Mouse (Mus musculus) midbrain, embryonic 13.5 days (tissue): ENCODE data around the gene Sv2b. TPM values are rescaled to one million over a fixed set of nuclear protein-coding genes. Genes with fewer than 3 reads are reported as not detected.
"Not testable (repeated sequence)": the region's sequence is repeated elsewhere in the genome, so short reads cannot be mapped to it uniquely, and the experiment has no call there.

Source experiments
- ATAC-seq: fragments of 200-750 bp; cut with Nextera tagmentation; 2 replicates; pipeline ENCODE4 v1.8.0; 2017; ENCODE audit warnings: mild to moderate bottlenecking, moderate TSS enrichment, moderate library complexity
- H3K27ac ChIP-seq: fragments of 300-500 bp; sonication (generic); 2 replicates; pipeline ENCODE4 v1.5.1; 2015; ENCODE audit warnings: inconsistent platforms, mild to moderate bottlenecking, moderate library complexity
- H3K27me3 ChIP-seq: fragments of 300-500 bp; sonication (generic); 2 replicates; pipeline ENCODE4 v1.6.1; 2015; ENCODE audit warnings: mild to moderate bottlenecking, inconsistent platforms
- H3K36me3 ChIP-seq: fragments of 300-500 bp; sonication (generic); 2 replicates; pipeline ENCODE4 v1.6.1; 2015; ENCODE audit warnings: mild to moderate bottlenecking, inconsistent platforms
- H3K4me1 ChIP-seq: fragments of 300-500 bp; sonication (generic); replicated peaks from 2 replicates; pipeline ENCODE4 v1.6.1; 2015; ENCODE audit warnings: inconsistent platforms
- H3K4me2 ChIP-seq: fragments of 300-500 bp; sonication (generic); replicated peaks from 2 replicates; pipeline ENCODE4 v1.6.1; 2015; ENCODE audit warnings: moderate library complexity, mild to moderate bottlenecking, inconsistent platforms
- H3K4me3 ChIP-seq: fragments of 300-500 bp; sonication (generic); replicated peaks from 2 replicates; pipeline ENCODE4 v1.5.1; 2015; ENCODE audit warnings: mild to moderate bottlenecking, inconsistent platforms
- H3K9ac ChIP-seq: fragments of 300-500 bp; sonication (generic); replicated peaks from 2 replicates; pipeline ENCODE4 v1.6.1; 2015; ENCODE audit warnings: mild to moderate bottlenecking, inconsistent platforms
- H3K9me3 ChIP-seq: fragments of 300-500 bp; sonication (generic); 2 replicates; pipeline ENCODE4 v1.6.1; 2016; ENCODE audit warnings: mild to moderate bottlenecking, inconsistent platforms
- WGBS: fragments of 180-500 bp; shearing (Covaris S2); methylation state at CpG from one replicate; pipeline ENCODE4 v1.1.7; 2015; 5-methylcytosine and 5-hydroxymethylcytosine counted together
- polyA plus RNA-seq: library from polyadenylated mRNA; unstranded; fragments of >200 nt; fragmentation: Nextera tagmentation; extraction: Ambion mirVana; gene quantifications from 2 replicates; pipeline ENCODE4 v1.2.1, GENCODE M21; 2015

Gene Sv2b
- polyA plus RNA-seq, 1 experiment from 2014 or later: 4.2 TPM

DNA sequence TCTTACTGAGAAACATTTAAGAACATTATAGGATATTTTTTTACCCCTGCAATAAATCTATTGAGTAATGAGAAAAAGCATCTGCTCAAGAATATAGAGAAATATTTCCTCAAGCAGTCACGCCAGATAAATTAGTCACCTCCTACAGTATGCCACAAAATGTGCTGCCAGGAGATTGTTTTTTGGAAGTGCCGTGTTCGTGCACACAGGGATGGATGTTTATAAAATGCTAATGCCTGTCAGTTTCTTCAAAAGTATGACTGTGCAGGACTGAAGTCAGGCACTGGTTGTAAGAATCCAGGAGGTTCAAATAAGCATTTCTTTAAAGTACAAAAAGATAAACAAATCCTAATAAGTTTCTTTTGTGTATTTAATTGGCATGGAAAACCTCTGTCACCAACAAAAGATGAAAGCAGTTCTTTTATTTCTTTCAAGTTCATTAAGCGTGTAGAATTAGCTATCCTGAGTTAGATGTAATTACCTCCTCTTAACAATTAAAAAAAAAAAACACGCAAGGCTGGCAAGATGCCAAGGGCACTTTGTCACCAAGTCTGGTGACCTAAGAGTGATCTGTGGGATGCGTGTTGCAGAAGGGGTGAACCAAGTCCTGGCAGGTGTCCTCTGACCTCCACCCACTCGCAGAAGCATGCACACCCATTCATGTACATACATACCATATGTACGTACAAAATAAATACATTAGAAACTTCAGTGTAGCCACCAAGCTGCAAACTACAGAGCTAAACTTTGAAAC, 68.1 kb downstream of the Sv2b start:
- no peaks in the 10 kb centered on the region for H3K9me3 ChIP-seq
- 37% methylated on average over 8 of the region's 8 CpGs for WGBS
- H3K9ac ChIP-seq: no peak overlapping the region
- no peak overlapping the region for H3K4me3 ChIP-seq
- no peak for ATAC-seq
- no peak overlapping the region for H3K4me2 ChIP-seq
- H3K4me1 ChIP-seq: no peaks in the 10 kb centered on the region
- H3K27me3 ChIP-seq: no peaks in the 10 kb centered on the region
- H3K36me3 ChIP-seq: no peaks in the 10 kb centered on the region
- no peak overlapping the region for H3K27ac ChIP-seq

DNA sequence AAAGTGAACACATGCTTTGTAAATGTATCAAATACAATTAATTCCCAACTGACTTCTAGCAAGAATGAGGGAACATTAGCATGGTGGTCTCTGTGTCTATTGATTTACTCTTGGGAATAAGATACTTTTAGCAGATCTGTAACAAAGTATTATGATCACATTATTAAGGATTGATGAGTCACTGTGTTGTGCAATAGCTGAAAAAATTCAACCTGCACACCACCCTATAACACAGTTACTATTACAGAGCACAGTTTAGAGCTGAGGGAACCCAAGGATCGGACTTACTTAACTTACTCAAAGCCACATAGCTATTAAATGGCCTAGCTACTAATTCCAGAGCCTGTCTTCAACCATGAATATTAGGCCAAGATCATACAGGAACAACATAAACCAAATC, 72.7 kb downstream of the Sv2b start:
- H3K4me3 ChIP-seq: no peak overlapping the region
- WGBS: 93% methylated on average over 1 of the region's 1 CpGs

DNA sequence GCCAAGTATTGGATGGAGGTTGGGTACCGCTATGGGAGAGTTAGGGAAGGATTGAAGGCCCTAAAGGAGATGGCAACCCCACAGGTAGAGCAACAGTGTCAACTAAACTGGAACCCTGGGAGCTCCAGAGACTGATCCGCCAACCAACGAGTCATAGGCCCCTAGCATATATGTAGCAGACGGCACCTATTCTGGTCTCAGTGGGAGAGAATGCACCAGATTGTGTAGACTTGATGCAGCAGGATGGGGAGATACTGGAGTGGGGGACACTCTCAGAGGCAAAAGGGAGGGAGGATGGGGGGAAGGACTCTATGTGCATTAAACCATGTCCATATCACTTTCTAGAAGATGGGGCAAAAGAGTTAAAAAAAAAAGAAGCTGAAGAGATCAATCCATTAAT, 84.9 kb downstream of the Sv2b start:
- Histone ChIP-seq H3K4me3 (no peak overlapping the region), H3K27ac (no peak overlapping the region), H3K27me3 (no peaks in the 10 kb centered on the region), H3K9me3 (peaks cover 5% of the 10 kb centered on the region; the same call in 1 of the 2 replicates), H3K9ac (no peak overlapping the region), H3K4me2 (no peak overlapping the region), H3K36me3 (no peaks in the 10 kb centered on the region), H3K4me1 (no peaks in the 10 kb centered on the region)
- ATAC-seq: no peak
- 96% methylated on average over 4 of the region's 4 CpGs for WGBS

More for the DNA sequence above, 72.7 kb downstream of the Sv2b start:
- Histone ChIP-seq H3K4me2 (no peak overlapping the region), H3K36me3 (no peaks in the 10 kb centered on the region), H3K9ac (no peak overlapping the region), H3K9me3 (no peaks in the 10 kb centered on the region), H3K4me1 (no peaks in the 10 kb centered on the region), H3K27me3 (no peaks in the 10 kb centered on the region), H3K27ac (no peak overlapping the region)
- ATAC-seq: no peak

DNA sequence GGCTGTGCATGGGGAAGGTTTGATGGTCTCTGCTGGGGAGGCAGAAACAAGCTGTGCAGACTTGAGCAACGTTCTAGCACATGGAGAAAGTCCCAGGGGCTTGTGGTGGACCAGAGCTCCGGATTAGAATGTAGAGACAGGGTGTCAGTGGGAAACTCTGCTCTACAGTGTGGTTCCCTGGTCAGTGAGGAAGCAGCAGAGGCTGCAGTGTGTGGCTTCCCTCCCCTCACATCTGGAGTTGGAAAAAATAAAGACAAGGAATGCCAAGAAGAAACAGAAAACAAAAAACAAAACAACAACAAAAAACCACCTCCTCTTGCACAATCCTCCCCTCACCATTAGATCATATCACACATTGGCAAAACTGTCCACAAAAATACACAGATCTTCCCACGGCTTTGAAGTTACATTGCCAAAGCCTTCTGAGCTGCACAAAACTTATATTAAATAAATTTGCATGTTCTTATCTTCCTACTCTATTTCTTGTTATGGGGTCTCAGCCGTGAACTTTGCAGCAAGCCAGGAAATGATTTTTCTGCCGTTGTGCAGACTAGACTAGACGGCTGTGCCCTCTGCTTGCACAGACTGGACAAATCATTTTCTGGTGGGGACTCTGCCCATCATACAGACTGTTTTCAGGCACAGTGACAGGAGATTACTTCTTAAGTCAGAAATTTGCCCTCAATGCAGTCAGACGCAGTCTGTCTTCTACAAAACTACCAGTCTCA, 86.2 kb downstream of the Sv2b start:
- Histone ChIP-seq H3K4me1 (no peaks in the 10 kb centered on the region), H3K4me3 (no peak overlapping the region), H3K4me2 (no peak overlapping the region), H3K9ac (no peak overlapping the region), H3K36me3 (no peaks in the 10 kb centered on the region), H3K9me3 (peaks cover 5% of the 10 kb centered on the region; the same call in 1 of the 2 replicates), H3K27ac (no peak overlapping the region), H3K27me3 (no peaks in the 10 kb centered on the region)
- 85% methylated on average over 7 of the region's 7 CpGs for WGBS
- no peak for ATAC-seq

DNA sequence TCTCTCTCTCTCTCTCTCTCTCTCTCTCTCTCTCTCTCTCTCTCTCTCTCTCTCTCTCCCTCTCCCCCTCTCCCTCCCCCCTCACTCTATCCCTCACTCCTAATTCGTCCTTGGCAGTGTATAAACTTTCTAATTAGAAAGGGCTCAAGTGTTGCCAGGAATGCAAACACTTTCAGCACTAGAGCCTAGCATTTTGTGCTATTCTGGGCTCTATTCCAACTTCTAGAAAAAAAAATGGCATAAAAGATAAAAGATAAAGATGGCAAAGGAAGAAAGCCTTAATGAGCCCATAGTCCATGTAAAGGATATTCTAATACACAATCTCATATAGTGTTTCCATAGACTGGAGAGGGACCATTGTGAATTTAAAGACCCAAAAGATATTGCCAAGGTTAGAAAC, 88.3 kb downstream of the Sv2b start:
- H3K4me3 ChIP-seq: no peak overlapping the region
- whole genome bisulfite sequencing: 38% methylated on average over 1 of the region's 1 CpGs
- no peaks in the 10 kb centered on the region for H3K4me1 ChIP-seq
- peaks cover 5% of the 10 kb centered on the region; the same call in 1 of the 2 replicates for H3K9me3 ChIP-seq
- ATAC-seq: no peak
- H3K36me3 ChIP-seq: no peaks in the 10 kb centered on the region
- no peak overlapping the region for H3K9ac ChIP-seq
- no peak overlapping the region for H3K27ac ChIP-seq
- H3K4me2 ChIP-seq: no peak overlapping the region
- no peaks in the 10 kb centered on the region for H3K27me3 ChIP-seq

DNA sequence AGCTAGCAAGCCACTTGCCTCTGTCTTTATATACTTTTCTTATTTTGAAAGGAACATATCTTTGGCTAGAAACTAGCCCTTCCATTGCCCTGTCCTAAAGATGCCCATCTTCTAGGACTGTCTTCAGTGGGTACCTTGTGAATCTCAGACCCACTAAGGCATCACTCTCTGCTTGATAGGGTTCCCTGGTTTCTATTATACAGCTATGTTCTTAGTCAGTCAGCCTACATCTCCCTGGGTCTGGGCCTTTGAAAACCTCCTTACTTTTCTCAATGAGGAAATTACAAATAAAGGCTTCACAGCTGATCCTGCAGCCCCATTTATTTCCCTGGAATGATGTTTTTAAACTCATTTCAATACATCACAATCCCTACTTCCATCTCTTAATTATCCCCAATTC, 88.8 kb downstream of the Sv2b start:
- Histone ChIP-seq H3K36me3 (no peaks in the 10 kb centered on the region), H3K9me3 (peaks cover 5% of the 10 kb centered on the region; the same call in 1 of the 2 replicates), H3K4me2 (no peak overlapping the region), H3K27ac (no peak overlapping the region), H3K9ac (no peak overlapping the region), H3K27me3 (no peaks in the 10 kb centered on the region), H3K4me3 (no peak overlapping the region), H3K4me1 (no peaks in the 10 kb centered on the region)
- ATAC-seq: no peak

DNA sequence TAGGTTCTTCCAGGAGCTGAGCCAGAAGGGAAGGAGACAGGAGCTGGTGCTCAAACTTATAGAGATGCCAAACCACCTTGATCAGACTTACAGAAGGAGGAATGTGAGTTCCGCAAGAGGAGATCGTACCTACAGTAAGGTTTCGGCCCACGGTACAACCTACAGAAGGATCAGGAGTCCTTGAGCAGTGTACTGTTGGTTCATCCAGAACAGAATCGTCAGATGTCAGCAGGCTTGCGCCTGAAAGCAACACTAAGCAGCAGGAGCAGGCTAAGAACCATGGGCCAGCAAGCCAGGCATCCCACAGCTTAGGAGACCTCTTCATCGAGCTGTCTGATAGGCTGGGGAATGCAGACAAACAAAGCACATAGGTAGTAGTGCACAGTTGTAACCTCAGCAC, 92.9 kb downstream of the Sv2b start:
- Histone ChIP-seq H3K4me1 (no peaks in the 10 kb centered on the region), H3K9ac (no peak overlapping the region), H3K4me3 (no peak overlapping the region), H3K27ac (no peak overlapping the region), H3K9me3 (peaks cover 5% of the 10 kb centered on the region; the same call in 1 of the 2 replicates), H3K4me2 (no peak overlapping the region), H3K27me3 (no peaks in the 10 kb centered on the region), H3K36me3 (no peaks in the 10 kb centered on the region)
- no peak for ATAC-seq
- 89% methylated on average over 7 of the region's 7 CpGs for WGBS

DNA sequence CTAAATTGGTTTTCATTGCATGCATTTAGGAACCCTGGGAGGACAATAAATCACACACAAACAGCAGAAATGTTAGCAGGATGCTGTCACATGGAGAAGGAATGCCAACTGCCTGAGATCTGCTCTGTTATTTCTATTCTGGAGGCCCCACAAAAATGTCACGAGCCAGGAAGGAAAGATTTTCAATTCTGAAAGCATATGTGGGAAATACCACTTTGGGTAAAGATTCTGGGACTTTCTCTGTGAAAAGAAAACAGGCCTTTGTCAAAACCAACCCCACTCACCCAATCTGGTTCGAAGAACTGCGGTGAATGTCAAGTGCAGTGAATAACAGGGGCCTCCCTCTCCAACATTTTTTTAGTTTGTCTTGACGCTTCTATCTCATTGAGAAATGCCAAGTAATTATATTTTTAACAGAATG, 99.8 kb downstream of the Sv2b start:
- no peak overlapping the region for H3K27ac ChIP-seq
- no peaks in the 10 kb centered on the region for H3K9me3 ChIP-seq
- H3K4me2 ChIP-seq: no peak overlapping the region
- ATAC-seq: no peak
- WGBS: 56% methylated on average over 4 of the region's 4 CpGs
- no peaks in the 10 kb centered on the region for H3K36me3 ChIP-seq
- no peak overlapping the region for H3K9ac ChIP-seq
- H3K27me3 ChIP-seq: no peaks in the 10 kb centered on the region
- no peaks in the 10 kb centered on the region for H3K4me1 ChIP-seq
- H3K4me3 ChIP-seq: no peak overlapping the region

DNA sequence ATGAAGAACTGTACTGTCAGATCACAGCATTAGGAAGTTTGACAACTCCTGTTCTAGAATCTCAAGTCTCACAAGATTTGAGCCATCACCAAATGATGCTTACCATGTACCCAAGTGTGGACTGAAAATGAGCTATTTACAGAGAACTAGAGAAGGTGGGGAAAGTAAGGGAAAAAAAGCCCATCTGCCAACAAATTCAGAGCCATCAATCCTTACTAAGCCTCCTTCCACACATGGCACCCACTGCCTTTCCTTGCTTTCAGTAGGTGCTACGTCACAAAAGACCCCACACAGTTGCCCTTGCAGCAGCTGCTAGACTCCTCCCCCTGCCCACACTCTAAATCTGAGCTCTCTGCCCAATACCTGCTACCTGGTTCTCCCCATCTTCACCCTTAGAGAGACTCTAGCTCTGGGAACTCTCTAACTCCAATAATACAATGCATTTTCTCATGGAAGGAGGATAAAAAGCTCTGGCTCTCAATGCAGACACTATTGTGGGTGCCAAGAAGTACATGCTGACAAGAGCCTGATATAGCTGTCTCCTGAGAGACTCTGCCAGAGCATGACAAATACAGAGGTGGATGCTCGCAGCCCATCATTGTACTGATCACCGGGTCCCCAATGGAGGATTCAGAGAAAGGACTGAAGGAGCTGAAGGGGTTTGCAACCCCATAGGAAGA, 101.0 kb downstream of the Sv2b start:
- WGBS: 60% methylated on average over 3 of the region's 3 CpGs

DNA sequence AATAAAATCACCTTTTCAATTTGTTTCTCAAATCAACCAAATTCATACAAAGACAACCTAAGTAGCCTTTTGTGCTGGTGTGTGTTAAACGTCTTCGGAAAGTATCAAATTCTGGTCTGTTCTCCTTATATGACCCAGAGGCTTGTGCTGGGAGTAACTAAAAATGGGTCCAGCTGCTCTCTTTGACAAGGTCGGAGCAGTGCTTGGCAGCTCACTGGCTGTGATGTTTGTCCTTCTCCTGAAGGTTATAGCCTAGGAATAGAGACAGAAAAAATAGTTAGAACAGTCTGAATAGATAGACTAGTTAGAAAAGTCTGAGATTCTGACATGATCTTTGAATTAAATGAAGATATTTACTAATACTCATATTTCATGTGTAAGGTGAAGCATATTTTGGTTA, 102.4 kb downstream of the Sv2b start:
- ATAC-seq: no peak
- Histone ChIP-seq H3K27me3 (no peaks in the 10 kb centered on the region), H3K9me3 (no peaks in the 10 kb centered on the region), H3K27ac (no peak overlapping the region), H3K9ac (no peak overlapping the region), H3K4me2 (no peak overlapping the region), H3K36me3 (no peaks in the 10 kb centered on the region), H3K4me1 (no peaks in the 10 kb centered on the region), H3K4me3 (no peak overlapping the region)
- 95% methylated on average over 3 of the region's 3 CpGs for WGBS

More for the DNA sequence above, 101.0 kb downstream of the Sv2b start:
- Histone ChIP-seq H3K27me3 (no peaks in the 10 kb centered on the region), H3K9ac (no peak overlapping the region), H3K4me2 (no peak overlapping the region), H3K4me1 (no peaks in the 10 kb centered on the region), H3K36me3 (no peaks in the 10 kb centered on the region), H3K4me3 (no peak overlapping the region), H3K27ac (no peak overlapping the region), H3K9me3 (no peaks in the 10 kb centered on the region)
- ATAC-seq: no peak

DNA sequence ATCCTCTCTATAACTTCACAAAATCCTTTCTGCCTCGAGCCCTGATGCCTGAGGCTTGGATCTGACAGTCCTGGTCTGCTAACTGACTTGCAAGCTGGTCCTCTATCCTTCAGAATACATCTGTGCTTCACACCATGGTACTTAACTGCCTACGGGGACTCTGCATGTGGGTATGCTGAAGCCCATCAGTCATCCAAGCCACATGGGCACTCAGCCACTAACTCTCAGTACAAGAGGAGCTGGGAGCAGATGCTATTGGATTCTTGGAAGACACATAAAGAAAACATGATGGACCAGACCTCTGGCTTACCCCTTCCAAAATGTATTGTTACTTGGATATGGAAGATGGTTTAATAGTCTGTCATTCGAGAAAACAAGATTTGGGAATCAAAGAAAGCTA, 103.7 kb downstream of the Sv2b start:
- no peaks in the 10 kb centered on the region for H3K36me3 ChIP-seq
- H3K4me3 ChIP-seq: no peak overlapping the region
- no peaks in the 10 kb centered on the region for H3K27me3 ChIP-seq
- no peaks in the 10 kb centered on the region for H3K4me1 ChIP-seq
- H3K27ac ChIP-seq: no peak overlapping the region
- H3K4me2 ChIP-seq: no peak overlapping the region
- no peaks in the 10 kb centered on the region for H3K9me3 ChIP-seq
- no peak for ATAC-seq
- H3K9ac ChIP-seq: no peak overlapping the region
- 87% methylated on average over 3 of the region's 3 CpGs for WGBS

DNA sequence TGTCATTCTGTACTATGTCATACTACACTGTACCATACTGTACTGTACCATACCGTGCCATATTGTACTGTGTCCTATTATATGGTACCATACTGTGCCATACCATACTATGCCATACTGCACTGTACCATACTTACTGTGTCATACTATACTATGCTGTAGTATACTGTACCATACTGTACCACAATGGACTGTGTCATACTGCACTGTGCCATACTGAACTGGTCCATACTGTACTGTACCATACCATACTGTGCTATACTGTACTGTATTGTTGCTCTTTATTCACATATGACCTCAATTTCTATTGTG, 114.2 kb downstream of the Sv2b start:
- not testable (repeated sequence) for H3K9ac ChIP-seq, H3K27ac ChIP-seq, H3K4me2 ChIP-seq, H3K4me1 ChIP-seq, H3K27me3 ChIP-seq, H3K4me3 ChIP-seq, H3K9me3 ChIP-seq, H3K36me3 ChIP-seq
- ATAC-seq: peak; percentile 78; the same call in 1 of the 2 replicates
- 95% methylated on average over 1 of the region's 1 CpGs for WGBS
